Mouse (Mus musculus): Measurements from ENCODE around the gene Gngt2. TPM values are rescaled to one million over a fixed set of nuclear protein-coding genes. Genes with fewer than 3 reads are reported as not detected.

The Gngt2 gene
- polyA plus RNA-seq, 1 experiment from 2014 or later = 9.2 TPM

DNA sequence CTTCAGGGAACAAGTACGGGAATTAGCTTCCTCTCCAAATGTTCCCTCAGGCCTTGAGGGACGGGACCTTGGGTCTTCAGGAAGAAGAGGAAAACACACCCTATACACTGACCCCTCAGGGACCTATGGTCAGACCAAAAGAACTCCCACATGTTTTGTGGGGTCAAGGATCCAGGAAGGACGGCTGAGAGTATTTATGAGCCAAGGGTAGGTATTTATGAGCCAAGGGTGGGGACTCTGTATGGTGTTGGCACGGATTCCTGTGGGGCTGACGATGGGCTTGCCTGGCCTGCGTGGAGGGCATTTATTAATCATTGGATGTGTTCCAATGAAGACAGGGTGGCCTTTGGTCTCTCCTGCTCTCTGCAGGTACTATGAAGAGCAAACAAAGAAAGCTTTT, 583 bp upstream of the Gngt2 start:
- H3K27ac ChIP-seq (replicated peaks; ENCODE audit: low read depth, low read length) = no peak overlapping the region
- no peak overlapping the region for H3K4me2 ChIP-seq (ENCODE audit: low read depth, low read length)
- peaks cover 49% of the 10 kb centered on the region for H3K27me3 ChIP-seq (ENCODE audit: control insufficient read depth, insufficient read depth, low read length)
- no peak overlapping the region for H3K9ac ChIP-seq (replicated peaks; ENCODE audit: low read length)
- H3K9me3 ChIP-seq (replicated peaks; ENCODE audit: control insufficient read depth, low read length) = no peaks in the 10 kb centered on the region
- no peaks in the 10 kb centered on the region for H3K36me3 ChIP-seq (replicated peaks; ENCODE audit: control insufficient read depth, insufficient read depth, low read depth, low read length)
- DNase-seq (ENCODE audit: low spot score) = no peak
- 51% methylated on average over 6 of the region's 6 CpGs for WGBS
- peaks cover 3% of the 10 kb centered on the region for H3K4me1 ChIP-seq (ENCODE audit: control insufficient read depth, insufficient read depth, low read length)
- no peak for ATAC-seq (replicated peaks; ENCODE audit: insufficient number of reproducible peaks, low FRiP score, low TSS enrichment, low read depth)
- H3K4me3 ChIP-seq (ENCODE audit: low read depth, low read length) = no peak overlapping the region

DNA sequence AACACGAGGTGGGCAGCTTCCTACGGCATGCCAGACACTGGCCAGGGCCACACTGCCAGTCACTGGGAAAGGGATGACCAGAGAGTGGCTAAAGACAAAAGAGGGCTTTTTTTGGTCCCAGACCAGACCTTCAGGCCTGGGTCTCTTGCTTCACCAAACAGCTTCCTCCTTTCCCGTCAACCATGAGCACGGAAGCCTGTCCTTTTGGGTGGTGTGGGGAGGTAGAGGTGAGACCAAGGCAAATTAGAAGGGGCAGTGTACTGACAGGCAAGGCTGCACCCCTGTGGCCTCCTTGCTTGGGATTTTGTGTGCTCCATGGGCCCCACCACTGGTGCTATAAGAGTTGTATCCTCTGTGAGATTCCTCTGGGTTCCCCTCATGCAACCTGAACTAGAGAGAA, 1.6 kb downstream of the Gngt2 start:
- Histone ChIP-seq H3K27me3 (ENCODE audit: control insufficient read depth, insufficient read depth, low read length) (peaks cover 27% of the 10 kb centered on the region), H3K4me3 (ENCODE audit: low read depth, low read length) (no peak overlapping the region), H3K27ac (replicated peaks; ENCODE audit: low read depth, low read length) (no peak overlapping the region), H3K36me3 (replicated peaks; ENCODE audit: control insufficient read depth, insufficient read depth, low read depth, low read length) (no peaks in the 10 kb centered on the region), H3K4me1 (ENCODE audit: control insufficient read depth, insufficient read depth, low read length) (peaks cover 9% of the 10 kb centered on the region), H3K9ac (replicated peaks; ENCODE audit: low read length) (no peak overlapping the region), H3K9me3 (replicated peaks; ENCODE audit: control insufficient read depth, low read length) (no peaks in the 10 kb centered on the region), H3K4me2 (ENCODE audit: low read depth, low read length) (no peak overlapping the region)
- DNase-seq (ENCODE audit: low spot score) (no peak), ATAC-seq (replicated peaks; ENCODE audit: insufficient number of reproducible peaks, low FRiP score, low TSS enrichment, low read depth) (no peak)
- WGBS = 72% methylated on average over 4 of the region's 4 CpGs

GRCm38 (mm10) chr11:95838999-95839868, 2.2 kb downstream of the Gngt2 start:
- Histone ChIP-seq H3K9ac (replicated peaks; ENCODE audit: low read length) (no peak overlapping the region), H3K36me3 (replicated peaks; ENCODE audit: control insufficient read depth, insufficient read depth, low read depth, low read length) (no peaks in the 10 kb centered on the region), H3K27me3 (ENCODE audit: control insufficient read depth, insufficient read depth, low read length) (peaks cover 21% of the 10 kb centered on the region), H3K27ac (replicated peaks; ENCODE audit: low read depth, low read length) (no peak overlapping the region), H3K9me3 (replicated peaks; ENCODE audit: control insufficient read depth, low read length) (no peaks in the 10 kb centered on the region), H3K4me2 (ENCODE audit: low read depth, low read length) (no peak overlapping the region), H3K4me1 (ENCODE audit: control insufficient read depth, insufficient read depth, low read length) (peaks cover 9% of the 10 kb centered on the region), H3K4me3 (ENCODE audit: low read depth, low read length) (no peak overlapping the region)
- no peak for ATAC-seq (replicated peaks; ENCODE audit: insufficient number of reproducible peaks, low FRiP score, low TSS enrichment, low read depth)
- no peak for DNase-seq (ENCODE audit: low spot score)
- 75% methylated on average over 8 of the region's 8 CpGs for WGBS

DNA sequence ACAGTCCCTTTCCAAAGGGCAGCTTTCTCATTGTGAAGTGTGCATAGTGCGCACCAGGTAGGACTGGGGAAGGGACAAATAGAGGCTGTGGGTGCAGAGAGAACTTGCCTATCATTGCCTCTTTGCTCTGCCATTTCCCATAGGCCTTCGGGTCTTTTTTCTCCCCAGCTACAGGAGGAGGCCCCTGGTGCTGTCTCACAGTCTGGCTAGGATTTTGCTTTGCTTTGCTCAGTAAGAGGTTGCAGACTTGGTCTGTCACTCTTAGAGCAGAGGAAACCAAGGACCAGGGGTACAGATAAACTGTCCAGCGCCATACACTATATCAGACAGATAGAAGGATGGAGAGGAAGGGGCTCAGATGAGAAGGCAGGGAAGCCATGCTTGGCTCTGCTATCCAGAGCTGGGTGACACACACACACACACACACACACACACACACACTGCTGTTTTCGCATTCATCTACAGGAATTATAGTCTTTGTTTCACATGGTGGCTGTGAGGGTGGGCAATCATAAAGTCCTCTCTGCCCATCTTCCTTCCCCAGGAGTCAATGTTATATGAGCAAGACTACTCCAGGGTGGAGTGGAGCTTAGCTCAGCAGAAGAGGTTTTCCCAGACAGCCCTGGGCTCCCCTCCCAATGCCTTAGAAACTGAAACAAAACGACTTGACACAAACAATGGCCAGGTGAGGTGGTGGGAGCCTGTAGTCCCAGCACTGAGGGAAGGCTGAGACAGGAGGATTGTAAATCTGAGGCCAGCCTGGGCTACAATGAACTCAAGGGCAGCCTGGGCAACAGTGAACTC, 3.9 kb downstream of the Gngt2 start:
- WGBS = 75% methylated on average over 5 of the region's 5 CpGs
- Histone ChIP-seq H3K9ac (replicated peaks; ENCODE audit: low read length) (no peak overlapping the region), H3K27ac (replicated peaks; ENCODE audit: low read depth, low read length) (no peak overlapping the region), H3K4me1 (ENCODE audit: control insufficient read depth, insufficient read depth, low read length) (peaks cover 6% of the 10 kb centered on the region; the same call in 1 of the 2 replicates), H3K36me3 (replicated peaks; ENCODE audit: control insufficient read depth, insufficient read depth, low read depth, low read length) (no peaks in the 10 kb centered on the region), H3K9me3 (replicated peaks; ENCODE audit: control insufficient read depth, low read length) (no peaks in the 10 kb centered on the region), H3K4me3 (ENCODE audit: low read depth, low read length) (no peak overlapping the region), H3K27me3 (ENCODE audit: control insufficient read depth, insufficient read depth, low read length) (peaks cover 5% of the 10 kb centered on the region), H3K4me2 (ENCODE audit: low read depth, low read length) (no peak overlapping the region)
- DNase-seq (ENCODE audit: low spot score) (no peak), ATAC-seq (replicated peaks; ENCODE audit: insufficient number of reproducible peaks, low FRiP score, low TSS enrichment, low read depth) (no peak)

- ATAC-seq (replicated peaks; ENCODE audit: insufficient number of reproducible peaks, low FRiP score, low TSS enrichment, low read depth) = no peak
- Histone ChIP-seq H3K4me3 (ENCODE audit: low read depth, low read length) (no peak overlapping the region), H3K36me3 (replicated peaks; ENCODE audit: control insufficient read depth, insufficient read depth, low read depth, low read length) (no peaks in the 10 kb centered on the region), H3K27me3 (ENCODE audit: control insufficient read depth, insufficient read depth, low read length) (peaks cover 2% of the 10 kb centered on the region; the same call in 1 of the 2 replicates), H3K9ac (replicated peaks; ENCODE audit: low read length) (no peak overlapping the region), H3K4me2 (ENCODE audit: low read depth, low read length) (no peak overlapping the region), H3K27ac (replicated peaks; ENCODE audit: low read depth, low read length) (no peak overlapping the region), H3K9me3 (replicated peaks; ENCODE audit: control insufficient read depth, low read length) (no peaks in the 10 kb centered on the region), H3K4me1 (ENCODE audit: control insufficient read depth, insufficient read depth, low read length) (peaks cover 6% of the 10 kb centered on the region; the same call in 1 of the 2 replicates)
- DNase-seq (ENCODE audit: low spot score) = no peak
- WGBS = 57% methylated on average over 10 of the region's 10 CpGs
Observed at GRCm38 (mm10) chr11:95841498-95841830, 4.4 kb downstream of the Gngt2 start.

DNA sequence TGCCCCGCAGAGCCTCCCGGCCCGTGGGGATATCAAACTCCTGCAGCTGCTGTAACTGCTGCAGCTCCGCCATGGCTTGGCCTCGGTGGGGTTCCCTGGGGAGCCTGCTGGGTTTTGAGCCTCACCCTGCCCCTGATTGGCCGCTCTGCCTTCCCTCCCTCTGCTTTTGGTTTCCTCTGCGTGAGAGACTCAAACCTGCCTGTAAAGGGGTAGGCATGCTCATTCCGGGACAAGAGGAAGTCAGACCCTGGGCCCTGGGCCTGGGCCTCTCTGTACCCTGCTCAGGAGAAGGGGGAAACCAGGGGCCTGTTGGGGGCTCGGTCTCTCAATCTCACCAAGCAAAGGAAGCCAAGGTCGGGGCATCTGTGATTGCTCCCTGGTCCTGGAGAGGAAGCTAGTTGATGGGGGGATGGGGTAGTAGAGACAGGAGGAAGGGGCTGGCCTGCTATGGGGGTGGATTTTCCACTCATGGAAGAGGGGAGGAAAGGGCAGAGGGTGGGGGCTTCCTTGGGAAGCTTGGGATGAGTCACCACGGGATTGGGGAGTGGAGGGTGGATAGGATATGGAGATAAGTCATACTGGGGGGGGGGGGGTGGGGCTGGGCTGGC, 5.2 kb downstream of the Gngt2 start, which contains the start of gene Abi3:
Abi3 (minus strand) TSS at position 403 of the 608 bp plus-strand sequence.
- Histone ChIP-seq H3K9ac (replicated peaks; ENCODE audit: low read length) (peak within 1 kb of the TSS; percentile 34; the same call in 1 of the 2 replicates), H3K27me3 (ENCODE audit: control insufficient read depth, insufficient read depth, low read length) (peaks cover 2% of the 10 kb centered on the region; the same call in 1 of the 2 replicates), H3K9me3 (replicated peaks; ENCODE audit: control insufficient read depth, low read length) (no peaks in the 10 kb centered on the region), H3K36me3 (replicated peaks; ENCODE audit: control insufficient read depth, insufficient read depth, low read depth, low read length) (no peaks in the 10 kb centered on the region), H3K27ac (replicated peaks; ENCODE audit: low read depth, low read length) (peak within 1 kb of the TSS; percentile 25), H3K4me3 (ENCODE audit: low read depth, low read length) (no peak within 1 kb of the TSS), H3K4me1 (ENCODE audit: control insufficient read depth, insufficient read depth, low read length) (peaks cover 6% of the 10 kb centered on the region; the same call in 1 of the 2 replicates), H3K4me2 (ENCODE audit: low read depth, low read length) (peak within 1 kb of the TSS; percentile 13; the same call in 1 of the 2 replicates)
- DNase-seq (ENCODE audit: low spot score) (peak; percentile 45), ATAC-seq (replicated peaks; ENCODE audit: insufficient number of reproducible peaks, low FRiP score, low TSS enrichment, low read depth) (no peak)
- WGBS = 8% methylated on average over 11 of the region's 11 CpGs

DNA sequence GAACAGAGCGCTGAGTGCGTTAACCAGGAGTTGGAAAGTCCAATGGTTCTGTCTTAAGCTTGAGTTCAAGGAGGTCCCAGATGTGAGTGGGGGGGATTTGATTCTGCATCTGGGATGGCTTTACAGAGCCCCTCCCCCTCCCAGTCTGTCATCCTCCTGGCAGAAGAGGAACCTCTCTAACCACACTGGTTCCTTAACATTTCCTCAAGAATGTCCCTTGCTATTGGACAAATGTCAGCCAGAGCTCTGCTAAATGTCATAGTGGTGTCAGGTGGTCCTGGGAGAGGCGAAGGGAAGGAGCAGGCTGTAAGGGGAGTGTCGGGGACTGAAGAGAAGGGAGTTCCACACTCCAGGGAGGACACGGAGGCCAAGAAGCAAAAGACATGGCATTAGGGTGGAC, 5.9 kb downstream of the Gngt2 start:
- H3K36me3 ChIP-seq (replicated peaks; ENCODE audit: control insufficient read depth, insufficient read depth, low read depth, low read length) = no peaks in the 10 kb centered on the region
- ATAC-seq (replicated peaks; ENCODE audit: insufficient number of reproducible peaks, low FRiP score, low TSS enrichment, low read depth) (no peak), DNase-seq (ENCODE audit: low spot score) (no peak)
- H3K4me2 ChIP-seq (ENCODE audit: low read depth, low read length) = no peak overlapping the region
- H3K9me3 ChIP-seq (replicated peaks; ENCODE audit: control insufficient read depth, low read length) = no peaks in the 10 kb centered on the region
- no peak overlapping the region for H3K4me3 ChIP-seq (ENCODE audit: low read depth, low read length)
- 73% methylated on average over 5 of the region's 5 CpGs for WGBS
- no peak overlapping the region for H3K27ac ChIP-seq (replicated peaks; ENCODE audit: low read depth, low read length)
- H3K9ac ChIP-seq (replicated peaks; ENCODE audit: low read length) = no peak overlapping the region
- H3K4me1 ChIP-seq (ENCODE audit: control insufficient read depth, insufficient read depth, low read length) = peaks cover 6% of the 10 kb centered on the region; the same call in 1 of the 2 replicates
- H3K27me3 ChIP-seq (ENCODE audit: control insufficient read depth, insufficient read depth, low read length) = peaks cover 2% of the 10 kb centered on the region; the same call in 1 of the 2 replicates

Data from embryonic facial prominence, embryonic 11.5 days (tissue).